Mouse (Mus musculus) small intestine, adult 2 months (tissue): ENCODE data around the gene Tmem231.

ENCODE experiments used
- CTCF ChIP-seq: fragments of 200-500 bp; IDR thresholded peaks from 2 replicates; pipeline ENCODE4 v1.5.1; 2012; ENCODE audit warnings: low read depth, mild to moderate bottlenecking, control low read depth, inconsistent platforms, low read length, moderate library complexity, mixed read lengths; ENCODE audit not compliant: insufficient replicate concordance, insufficient read length; ENCODE audit errors: extremely low read depth
- POLR2A ChIP-seq: fragments of 200-500 bp; IDR thresholded peaks from 2 replicates; pipeline ENCODE4 v1.6.1; 2012; ENCODE audit warnings: low read depth, mild to moderate bottlenecking, control low read depth, inconsistent platforms, low read length, moderate library complexity

DNA sequence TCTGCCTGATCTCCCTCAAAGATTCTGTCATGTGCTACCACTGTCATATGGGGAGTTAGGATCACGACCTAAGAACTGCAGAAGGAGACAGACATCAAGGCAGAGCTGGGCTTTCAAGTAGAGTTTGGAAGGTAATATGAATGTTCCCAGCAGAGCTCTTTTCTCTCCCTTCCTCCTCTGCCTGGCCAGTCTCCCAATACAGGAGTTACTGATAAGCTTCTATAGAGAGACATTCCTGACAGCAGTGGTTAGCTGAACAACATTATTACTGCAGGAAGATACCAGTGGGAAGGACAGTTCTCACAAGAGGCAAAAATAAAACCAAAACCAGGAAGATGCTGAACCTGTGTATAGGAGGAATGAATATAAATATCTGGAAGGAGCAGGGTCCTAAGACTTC is 28.9 kb upstream of the Tmem231 start:
- TF ChIP-seq CTCF (no peak), POLR2A (no peak)
